Mouse (Mus musculus): ENCODE results near the gene Tbc1d30.

Tbc1d30 gene

DNA sequence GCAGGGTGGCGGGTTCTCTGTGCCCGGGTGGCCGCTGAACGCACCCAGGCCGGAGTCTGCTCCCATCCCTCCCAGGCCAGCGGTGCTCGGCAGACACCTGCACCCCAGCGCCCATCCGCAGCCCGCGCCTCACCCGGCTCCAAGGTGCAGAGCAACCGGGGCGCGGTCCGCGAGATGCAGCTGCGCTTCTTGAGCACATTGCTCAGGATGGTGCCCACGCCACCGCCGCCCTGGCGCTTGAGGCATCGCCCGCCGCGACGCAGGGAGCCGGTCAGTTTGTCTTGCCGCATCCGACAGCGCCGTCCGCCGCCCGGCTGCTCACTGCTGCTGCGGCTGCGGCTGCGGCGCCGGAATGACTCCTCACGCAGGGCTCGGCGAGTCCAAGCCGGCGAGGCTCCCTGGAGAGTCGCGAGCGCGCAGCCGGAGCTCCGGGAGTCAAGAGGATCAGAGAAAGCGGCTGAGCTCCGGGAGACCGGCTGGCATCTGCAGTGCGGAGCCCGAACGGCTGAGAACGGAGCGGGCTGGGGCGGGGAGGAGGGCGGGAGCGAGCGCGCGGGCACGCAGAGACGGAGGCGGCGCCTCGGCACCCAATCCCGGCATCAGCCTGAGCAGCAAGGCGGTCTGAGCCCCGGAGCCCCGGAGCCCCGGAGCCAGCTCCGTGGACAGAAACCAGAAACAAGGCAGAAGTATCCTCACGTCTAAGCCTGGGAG, 40.4 kb downstream of the Tbc1d30 start:
- peak; percentile 68 for DNase-seq

- no peak for DNase-seq
Observed at GRCm38 (mm10) chr10:121309801-121310510, 41.1 kb downstream of the Tbc1d30 start.

GRCm38 (mm10) chr10:121309123-121309655, 41.9 kb downstream of the Tbc1d30 start:
- no peak for DNase-seq

DNA sequence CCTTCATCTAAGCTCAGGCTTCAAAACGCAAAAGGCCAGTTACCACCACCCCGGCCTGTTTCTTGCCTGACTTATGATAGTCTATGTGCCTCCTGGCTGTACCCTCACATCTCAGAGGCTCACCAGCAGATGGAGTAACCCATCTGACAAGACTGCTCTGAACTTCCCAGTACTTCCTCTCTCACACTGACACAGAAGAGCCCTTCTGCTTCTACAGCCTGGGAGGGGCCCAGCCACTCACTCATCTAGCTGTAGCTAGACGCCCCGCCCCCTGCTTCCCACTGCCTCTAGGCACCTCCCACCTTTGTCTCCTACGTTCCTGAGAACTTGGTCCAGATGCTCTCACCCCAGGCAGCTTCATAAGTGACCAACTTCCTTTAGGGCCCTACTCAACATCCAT, 45.6 kb downstream of the Tbc1d30 start:
- peak; percentile 57 for DNase-seq

- DNase-seq = no peak
Observed at GRCm38 (mm10) chr10:121303559-121303958, 47.5 kb downstream of the Tbc1d30 start.

GRCm38 (mm10) chr10:121301868-121302267, 49.2 kb downstream of the Tbc1d30 start:
- no peak for DNase-seq

DNA sequence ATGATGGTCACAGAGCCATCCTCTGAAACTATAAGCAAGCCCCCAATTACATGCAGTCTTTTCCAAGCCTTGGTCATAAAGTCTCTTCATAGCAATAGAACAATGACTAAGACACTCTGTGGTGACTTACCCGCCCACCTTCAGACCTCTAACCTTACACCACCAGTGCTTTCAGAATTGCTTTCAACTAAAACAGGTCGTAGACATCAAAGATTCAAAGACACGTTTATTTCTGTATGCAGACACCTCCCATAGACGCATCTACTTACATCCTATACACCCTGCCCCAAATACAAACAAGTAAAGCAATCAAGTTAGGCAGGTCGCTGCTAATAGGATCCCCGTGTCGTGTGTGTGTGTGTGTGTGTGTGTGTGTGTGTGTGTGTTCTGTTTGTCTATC, 50.4 kb downstream of the Tbc1d30 start:
- no peak for DNase-seq

GRCm38 (mm10) chr10:121297054-121297701, 53.9 kb downstream of the Tbc1d30 start:
- no peak for DNase-seq

DNA sequence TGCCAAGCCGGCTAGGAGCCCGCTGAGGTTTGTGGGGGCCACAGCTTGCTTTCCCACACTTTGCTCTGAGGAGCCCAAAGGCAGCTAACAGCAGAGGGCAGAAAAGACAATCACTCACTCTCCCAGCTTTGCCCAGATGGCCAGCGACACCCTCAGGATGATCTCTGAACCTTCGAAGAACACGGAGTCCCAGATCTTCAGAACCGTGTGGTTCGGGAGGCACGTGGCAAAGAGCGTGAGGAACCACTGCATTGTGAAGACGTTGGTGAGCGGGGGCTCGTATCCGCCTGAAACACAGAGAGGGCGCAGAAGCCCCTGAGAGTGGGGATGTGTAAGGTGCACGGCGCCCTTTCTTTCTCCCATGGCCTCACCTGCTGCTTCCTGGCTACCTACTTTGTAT, 56.6 kb downstream of the Tbc1d30 start:
- DNase-seq = no peak

DNA sequence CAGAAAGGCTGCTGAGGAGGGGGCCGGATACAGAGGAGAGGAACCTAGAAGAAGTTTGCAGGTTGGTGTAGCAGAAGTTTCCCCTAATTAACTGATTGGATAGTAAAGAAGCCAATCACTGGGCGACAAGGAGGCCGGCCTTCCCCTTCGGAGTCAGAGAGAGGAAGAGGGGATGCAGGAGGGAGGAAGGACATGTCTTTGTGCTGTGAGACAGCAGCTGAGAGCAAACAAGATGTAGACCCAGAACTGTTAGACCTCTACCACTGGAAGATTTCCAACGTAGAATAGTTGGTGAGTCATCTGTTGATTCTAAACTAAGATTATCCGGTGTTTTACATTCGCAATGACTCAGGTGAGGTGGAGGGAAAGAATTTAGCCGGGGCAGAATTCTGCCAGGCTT, 57.2 kb downstream of the Tbc1d30 start:
- DNase-seq = no peak

- DNase-seq = no peak
Observed at GRCm38 (mm10) chr10:121291272-121291917, 59.7 kb downstream of the Tbc1d30 start.

DNA sequence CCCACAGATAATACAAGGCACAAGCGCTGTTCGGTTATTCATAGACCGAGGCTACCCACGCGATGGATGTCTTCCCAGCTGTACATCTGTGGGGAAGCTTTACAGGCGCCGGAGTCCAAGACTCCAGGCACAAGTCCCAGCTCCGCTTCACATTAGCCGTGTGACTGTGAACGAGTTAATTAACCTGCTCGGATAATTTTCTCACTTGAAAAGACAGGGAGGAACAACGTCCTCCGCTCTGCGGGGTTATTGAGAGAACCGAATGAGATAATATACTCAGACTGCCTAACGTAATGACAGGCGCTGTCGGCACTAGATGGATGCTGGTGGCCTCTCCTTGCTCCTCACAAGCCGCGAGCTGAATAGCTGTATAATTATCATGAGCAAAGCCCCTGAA, 60.4 kb downstream of the Tbc1d30 start:
- DNase-seq = peak; percentile 85

DNA sequence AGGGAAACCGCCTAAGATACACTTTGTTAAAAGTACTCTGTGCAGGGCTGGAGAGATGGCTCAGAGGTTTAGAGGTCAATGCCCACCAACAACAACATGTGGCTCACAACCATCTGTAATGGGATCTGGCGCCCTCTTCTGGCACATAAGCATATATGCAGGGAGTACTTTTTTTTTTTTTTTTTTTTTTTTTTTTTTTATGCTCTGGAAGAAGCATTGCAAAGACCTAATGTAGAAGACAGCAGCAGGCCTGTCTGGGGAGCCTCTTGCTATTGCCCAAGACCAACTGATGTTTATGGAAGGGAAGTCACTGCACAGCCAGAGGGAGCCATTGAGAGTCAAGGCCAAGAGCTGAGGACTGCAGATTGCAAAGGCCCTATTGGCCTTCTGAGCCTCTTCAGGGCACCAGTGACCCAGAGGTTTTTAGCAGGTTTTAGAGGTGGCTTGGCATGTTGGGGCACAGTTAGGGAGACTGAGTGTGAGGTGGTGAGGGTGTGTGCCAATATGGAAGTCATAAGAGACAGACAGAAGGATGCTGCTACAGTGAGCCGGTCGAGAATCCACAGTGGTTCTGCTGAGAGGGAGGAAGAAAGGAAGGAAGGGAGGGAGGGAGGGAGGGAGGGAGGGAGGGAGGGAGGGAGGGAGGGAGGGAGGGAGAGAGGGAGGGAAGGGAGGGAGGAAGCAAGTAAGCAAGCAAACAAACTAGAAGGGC, 61.0 kb downstream of the Tbc1d30 start:
- peak; percentile 41 for DNase-seq

DNA sequence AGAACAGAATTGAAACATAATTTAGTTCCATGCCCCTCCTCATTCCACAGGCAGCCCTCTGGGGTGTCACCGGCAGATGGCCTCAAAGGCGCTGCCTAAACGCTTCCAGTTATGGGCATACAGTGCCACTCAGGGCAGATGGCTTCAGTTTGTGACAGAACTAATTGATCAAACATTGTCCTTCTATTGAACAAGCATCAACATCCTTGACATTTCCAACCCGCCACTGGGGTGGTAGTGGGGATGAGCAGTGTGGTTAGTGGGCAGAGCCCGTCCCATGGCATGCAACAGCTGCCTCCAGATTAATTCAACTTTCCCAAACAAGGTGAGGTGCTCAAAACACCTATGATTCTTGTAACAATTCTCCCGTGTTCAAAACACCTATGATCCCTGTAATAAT, 68.2 kb downstream of the Tbc1d30 start:
- DNase-seq = no peak

DNA sequence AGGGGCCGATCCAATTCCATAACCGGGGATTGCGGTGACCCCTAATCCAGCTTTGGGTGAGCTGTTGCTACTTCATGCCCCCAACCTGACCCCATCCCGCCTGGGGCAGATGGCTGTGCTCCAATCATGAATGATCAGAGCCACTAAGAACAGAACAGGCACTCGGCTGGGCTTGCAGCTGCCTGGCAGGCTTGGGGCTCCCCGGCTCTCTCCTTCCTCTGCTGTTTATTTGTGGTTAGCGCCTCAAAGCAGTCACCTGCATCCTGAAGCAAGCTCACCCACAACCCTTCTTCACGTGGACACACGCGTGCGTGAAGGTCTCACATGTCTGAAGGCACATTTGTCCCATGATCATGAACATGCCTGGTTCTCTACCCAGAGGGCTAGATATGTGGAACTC, 68.6 kb downstream of the Tbc1d30 start:
- no peak for DNase-seq

DNA sequence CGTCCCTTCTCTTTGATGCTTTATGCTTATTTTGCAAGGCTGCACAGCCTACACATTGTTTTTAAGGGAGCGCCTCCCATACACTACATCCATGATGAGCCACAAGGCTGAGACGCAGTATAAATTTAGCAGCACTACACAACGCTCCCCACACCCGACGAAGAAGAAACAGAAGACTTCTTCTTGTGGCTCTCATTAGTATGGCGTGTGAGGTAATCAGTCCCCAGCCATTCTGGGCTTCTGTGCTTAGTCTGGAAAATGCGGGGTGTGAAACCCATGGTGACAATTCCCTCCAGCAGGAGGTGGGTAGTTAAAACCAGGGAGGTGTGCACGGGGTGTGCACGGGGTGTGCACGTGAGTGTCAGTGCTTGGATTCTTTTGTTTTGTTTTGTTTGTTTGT, 70.1 kb downstream of the Tbc1d30 start:
- DNase-seq = peak; percentile 36

DNA sequence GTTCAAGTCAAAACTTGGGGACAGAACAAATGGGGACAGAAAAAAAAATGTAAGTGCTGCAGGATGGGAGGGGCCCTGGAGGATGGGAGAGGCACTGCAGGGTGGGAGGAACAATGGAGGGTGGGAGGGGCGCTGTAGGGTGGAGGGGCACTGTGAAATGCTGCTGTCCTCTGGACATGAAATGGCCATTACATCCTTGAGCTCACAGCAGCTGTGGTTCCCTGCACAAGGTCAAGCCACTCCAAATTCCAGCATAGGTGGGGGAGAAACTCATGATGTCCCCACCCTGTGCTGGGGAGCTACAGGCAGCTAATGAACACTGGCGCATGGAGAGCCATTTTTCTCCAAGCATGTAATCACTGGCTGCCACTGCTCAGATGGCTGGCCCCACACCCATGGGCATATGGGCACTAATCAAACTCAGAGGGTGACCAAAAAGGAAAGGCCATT, 74.0 kb downstream of the Tbc1d30 start:
- DNase-seq = no peak

DNA sequence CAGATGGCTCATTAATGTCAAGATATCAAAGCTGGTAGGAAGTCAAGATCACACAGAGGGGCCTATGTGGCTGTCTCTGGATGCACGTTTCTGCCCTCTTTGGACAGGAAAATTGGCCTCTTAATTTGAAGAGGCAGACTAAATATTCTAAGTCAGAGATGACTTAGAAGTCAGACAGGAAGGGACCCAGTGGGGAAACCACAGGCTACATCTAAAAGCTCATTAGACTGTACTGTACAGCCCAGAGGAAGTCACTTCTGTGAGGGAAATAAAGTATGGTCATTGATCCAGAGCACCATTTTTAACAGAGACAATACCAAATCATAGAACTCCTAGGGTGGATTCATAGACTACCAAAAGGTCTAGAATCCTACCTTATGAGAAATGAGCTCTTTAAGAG, 76.1 kb downstream of the Tbc1d30 start:
- no peak for DNase-seq

DNA sequence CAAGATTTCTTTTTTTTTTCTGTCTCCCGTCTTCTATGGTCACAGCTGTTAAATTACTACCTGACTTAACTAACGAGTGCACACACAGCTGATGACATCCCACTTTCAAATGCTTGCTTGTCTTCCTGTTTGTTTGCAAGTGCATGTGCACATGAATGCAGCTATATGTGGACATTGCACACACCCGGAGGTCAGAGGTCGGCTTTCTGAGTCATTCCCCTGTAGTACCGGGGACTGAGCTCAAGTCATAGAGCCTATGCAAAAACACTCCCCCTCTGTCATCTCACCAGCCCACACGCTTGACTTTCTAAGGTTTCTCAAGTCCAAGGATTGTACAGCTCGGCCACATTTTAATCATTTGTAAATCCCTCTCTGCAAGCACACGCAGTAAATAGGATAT, 80.1 kb downstream of the Tbc1d30 start:
- DNase-seq = no peak

DNA sequence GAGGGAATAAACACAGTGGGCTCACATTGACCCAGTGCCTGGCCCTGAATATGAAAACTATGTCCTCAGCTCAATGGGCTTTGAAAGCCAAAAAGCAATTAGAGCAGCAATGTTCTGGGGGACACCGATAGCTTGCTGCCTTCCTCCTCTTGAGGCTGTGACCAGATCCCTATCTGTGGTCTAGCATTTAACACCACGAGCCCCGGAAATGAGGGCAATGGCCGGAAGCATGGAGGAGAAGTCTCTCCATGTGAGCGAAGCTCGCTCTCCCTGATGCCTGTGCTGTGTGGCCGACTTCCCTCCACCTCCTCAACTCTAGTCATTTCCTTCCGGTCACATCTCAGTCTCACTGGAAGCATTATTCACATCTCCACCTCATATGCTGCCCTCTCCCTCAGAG, 82.3 kb downstream of the Tbc1d30 start:
- DNase-seq = no peak

DNA sequence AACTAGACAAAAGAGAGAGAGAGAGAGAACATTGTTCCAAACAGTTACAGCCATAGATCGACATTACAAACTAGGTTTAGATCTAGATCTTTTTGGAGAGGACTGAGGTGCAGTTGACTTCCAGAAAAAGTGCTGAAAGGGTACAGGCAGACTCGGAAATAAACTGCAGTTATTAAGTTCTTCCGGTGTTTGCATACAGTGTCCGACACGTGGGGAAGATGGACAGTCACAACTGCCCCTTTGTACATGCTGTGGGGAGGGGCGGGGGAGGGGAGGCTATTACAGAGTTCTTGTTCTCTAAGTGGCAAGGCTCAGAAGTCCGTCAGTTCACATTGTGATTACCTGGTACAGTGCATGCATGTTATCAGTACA, 86.9 kb downstream of the Tbc1d30 start:
- DNase-seq = no peak

DNA sequence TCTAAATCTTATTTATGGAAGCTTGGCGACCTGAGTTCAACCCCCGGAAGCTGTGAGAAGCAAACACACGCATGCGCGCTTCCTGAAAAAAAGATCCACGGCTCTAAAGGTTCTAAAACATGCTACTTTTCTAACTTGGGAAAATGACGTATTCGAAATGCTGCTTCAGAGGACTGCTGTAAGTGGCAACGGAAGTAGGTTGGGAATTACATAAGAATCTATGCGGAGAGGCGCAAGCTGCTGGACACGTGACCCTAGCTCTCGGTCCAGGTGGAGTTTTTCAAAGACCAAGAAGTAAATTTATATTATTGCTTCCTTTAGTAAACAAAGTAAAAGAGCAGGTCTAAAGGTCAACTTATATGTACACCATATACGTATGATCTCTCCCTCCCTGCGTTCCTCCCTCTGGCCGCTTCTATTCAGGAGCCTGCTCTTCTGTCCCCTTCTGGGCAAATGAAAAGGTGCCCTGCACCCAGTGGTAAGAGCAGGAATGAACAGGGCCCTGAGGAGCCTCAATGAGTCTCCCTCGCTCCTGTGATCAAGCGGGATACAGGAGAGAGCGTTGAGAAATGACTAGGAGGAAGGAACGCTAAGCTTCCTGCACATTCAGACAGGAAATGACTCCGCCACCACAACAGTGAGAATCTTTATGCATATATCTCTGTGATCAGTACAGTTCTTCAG, 87.4 kb downstream of the Tbc1d30 start:
- DNase-seq = no peak
